Mouse (Mus musculus) MEL (cell line): Measurements from ENCODE around the gene Hnf1a. TPM values are rescaled to one million over a fixed set of nuclear protein-coding genes. Genes with fewer than 3 reads are reported as not detected.

Source experiments
- DNase-seq: peaks from one replicate; pipeline ENCODE4 v3.0.0; 2011; ENCODE audit warnings: low read depth, low spot score
- H3K27ac ChIP-seq: 2 replicates; pipeline ENCODE4 v1.5.1; 2012; ENCODE audit warnings: low read depth, mild to moderate bottlenecking, control low read depth, low read length, moderate library complexity; ENCODE audit not compliant: control insufficient read depth
- H3K27me3 ChIP-seq, 2 experiments: fragments of 150-350 bp in 1 of 2; sonication (generic) in 1 of 2; 2 replicates each; pipeline ENCODE4 v1.6.1; 2012; ENCODE audit warnings: low read length in 2 of 2, mild to moderate bottlenecking in 2 of 2, improper control_type of control experiment in 1 of 2, moderate library complexity in 1 of 2; ENCODE audit not compliant: insufficient read depth in 2 of 2, control insufficient read depth in 1 of 2
- H3K36me3 ChIP-seq, 2 experiments: 2 replicates each; pipeline ENCODE4 v1.6.1; 2012 to 2014; ENCODE audit warnings: low read length in 2 of 2, improper control_type of control experiment in 1 of 2, inconsistent platforms in 1 of 2, mild to moderate bottlenecking in 1 of 2; ENCODE audit not compliant: insufficient read depth in 2 of 2, control insufficient read depth in 1 of 2
- H3K4me1 ChIP-seq, 2 experiments: fragments of 150-350 bp in 1 of 2; sonication (generic) in 1 of 2; 2 replicates each; pipeline ENCODE4 v1.6.1; 2012; ENCODE audit warnings: low read length in 2 of 2, improper control_type of control experiment in 1 of 2, mild to moderate bottlenecking in 1 of 2; ENCODE audit not compliant: insufficient read depth in 2 of 2, control insufficient read depth in 1 of 2
- H3K4me3 ChIP-seq, 2 experiments: fragments of 150-350 bp in 1 of 2; sonication (generic) in 1 of 2; 2 replicates each; pipeline ENCODE4 v1.5.1; 2012; ENCODE audit warnings: low read depth in 2 of 2, low read length in 2 of 2, mild to moderate bottlenecking in 2 of 2, moderate library complexity in 2 of 2, control low read depth in 1 of 2, improper control_type of control experiment in 1 of 2; ENCODE audit not compliant: control insufficient read depth in 1 of 2, insufficient read depth in 1 of 2
- H3K79me2 ChIP-seq: 2 replicates; pipeline ENCODE4 v1.6.1; 2012; ENCODE audit warnings: mild to moderate bottlenecking, low read length, moderate library complexity; ENCODE audit not compliant: control insufficient read depth, poor library complexity, insufficient read depth
- H3K9ac ChIP-seq: 2 replicates; pipeline ENCODE4 v1.6.1; 2012; ENCODE audit warnings: low read depth, mild to moderate bottlenecking, control low read depth, low read length, moderate library complexity; ENCODE audit not compliant: control insufficient read depth, poor library complexity, severe bottlenecking
- H3K9me3 ChIP-seq: fragments of 150-350 bp; sonication (generic); replicated peaks from 2 replicates; pipeline ENCODE4 v1.6.1; 2012; ENCODE audit warnings: mild to moderate bottlenecking, low read length, improper control_type of control experiment, moderate library complexity; ENCODE audit not compliant: insufficient read depth
- BHLHE40 ChIP-seq: IDR thresholded peaks from 2 replicates; pipeline ENCODE4 v1.6.1; 2012; ENCODE audit warnings: low read depth, mild to moderate bottlenecking, inconsistent platforms, low read length, improper control_type of control experiment, borderline replicate concordance
- CHD1 ChIP-seq: IDR thresholded peaks from 2 replicates; pipeline ENCODE4 v1.6.1; 2012; ENCODE audit warnings: low read depth, mild to moderate bottlenecking, inconsistent platforms, low read length, improper control_type of control experiment
- E2F4 ChIP-seq: IDR thresholded peaks from 2 replicates; pipeline ENCODE4 v1.6.1; 2011; ENCODE audit warnings: low read depth, low read length, improper control_type of control experiment, borderline replicate concordance
- EP300 ChIP-seq, 2 experiments: IDR thresholded peaks; 2 replicates each; pipeline ENCODE4 v1.6.1; 2011; ENCODE audit warnings: improper control_type of control experiment in 2 of 2, low read length in 2 of 2, low read depth in 1 of 2, mild to moderate bottlenecking in 1 of 2
- MAX ChIP-seq: IDR thresholded peaks from 2 replicates; pipeline ENCODE4 v1.6.1; 2011; ENCODE audit warnings: low read length, improper control_type of control experiment
- MEF2A ChIP-seq: IDR thresholded peaks from 2 replicates; pipeline ENCODE4 v1.6.1; 2014; ENCODE audit warnings: low read depth, mild to moderate bottlenecking, inconsistent platforms, low read length, improper control_type of control experiment; ENCODE audit not compliant: poor library complexity, insufficient replicate concordance, severe bottlenecking; ENCODE audit errors: extremely low read depth
- MXI1 ChIP-seq: IDR thresholded peaks from 2 replicates; pipeline ENCODE4 v1.6.1; 2011; ENCODE audit warnings: mild to moderate bottlenecking, low read depth, low read length, improper control_type of control experiment
- MYB ChIP-seq: IDR thresholded peaks from 2 replicates; pipeline ENCODE4 v1.6.1; 2011; ENCODE audit warnings: mild to moderate bottlenecking, low read depth, low read length, improper control_type of control experiment
- MYC ChIP-seq: IDR thresholded peaks from 2 replicates; pipeline ENCODE4 v1.6.1; 2011; ENCODE audit warnings: low read depth, mild to moderate bottlenecking, low read length, improper control_type of control experiment, moderate library complexity
- NELFE ChIP-seq: IDR thresholded peaks from 2 replicates; pipeline ENCODE4 v1.6.1; 2011; ENCODE audit warnings: low read depth, low read length, improper control_type of control experiment
- NRF1 ChIP-seq: IDR thresholded peaks from 2 replicates; pipeline ENCODE4 v1.6.1; 2014; ENCODE audit warnings: low read depth, mild to moderate bottlenecking, inconsistent platforms, low read length, improper control_type of control experiment, moderate library complexity; ENCODE audit not compliant: poor library complexity, insufficient read depth, severe bottlenecking
- POLR2AphosphoS5 ChIP-seq: IDR thresholded peaks from 2 replicates; pipeline ENCODE4 v1.6.1; 2012; ENCODE audit warnings: low read depth, borderline replicate concordance, mild to moderate bottlenecking, inconsistent platforms, low read length, moderate library complexity, mixed read lengths
- RAD21 ChIP-seq: IDR thresholded peaks from 2 replicates; pipeline ENCODE4 v1.6.1; 2011; ENCODE audit warnings: mild to moderate bottlenecking, low read depth, low read length, improper control_type of control experiment
- TAL1 ChIP-seq: IDR thresholded peaks from 2 replicates; pipeline ENCODE4 v1.6.1; 2012; ENCODE audit warnings: mild to moderate bottlenecking, inconsistent platforms, low read length, moderate library complexity, mixed read lengths
- TCF12 ChIP-seq: IDR thresholded peaks from 2 replicates; pipeline ENCODE4 v1.6.1; 2014; ENCODE audit warnings: low read depth, mild to moderate bottlenecking, inconsistent platforms, low read length, improper control_type of control experiment, moderate library complexity
- UBTF ChIP-seq: IDR thresholded peaks from 2 replicates; pipeline ENCODE4 v1.6.1; 2012; ENCODE audit warnings: low read depth, mild to moderate bottlenecking, inconsistent platforms, low read length, improper control_type of control experiment, moderate library complexity, borderline replicate concordance; ENCODE audit not compliant: insufficient read depth
- USF1 ChIP-seq: IDR thresholded peaks from 2 replicates; pipeline ENCODE4 v1.6.1; 2014; ENCODE audit warnings: low read depth, mild to moderate bottlenecking, inconsistent platforms, low read length, improper control_type of control experiment, moderate library complexity
- USF2 ChIP-seq, 2 experiments: IDR thresholded peaks; 2 replicates each; pipeline ENCODE4 v1.6.1; 2011 to 2012; ENCODE audit warnings: improper control_type of control experiment in 2 of 2, low read length in 2 of 2, borderline replicate concordance in 1 of 2, inconsistent platforms in 1 of 2, low read depth in 1 of 2, mild to moderate bottlenecking in 1 of 2; ENCODE audit not compliant: insufficient read depth in 1 of 2
- ZC3H11A ChIP-seq: IDR thresholded peaks from 2 replicates; pipeline ENCODE4 v1.6.1; 2012; ENCODE audit warnings: low read depth, mild to moderate bottlenecking, inconsistent platforms, low read length, improper control_type of control experiment
- ZKSCAN1 ChIP-seq: IDR thresholded peaks from 2 replicates; pipeline ENCODE4 v1.6.1; 2012; ENCODE audit warnings: low read depth, mild to moderate bottlenecking, inconsistent platforms, low read length, improper control_type of control experiment, moderate library complexity
- ZMIZ1 ChIP-seq: IDR thresholded peaks from 2 replicates; pipeline ENCODE4 v1.6.1; 2012; ENCODE audit warnings: low read depth, mild to moderate bottlenecking, inconsistent platforms, low read length, improper control_type of control experiment, moderate library complexity
- polyA plus RNA-seq, 2 experiments: library from polyadenylated mRNA; stranded (reverse) in 1 of 2; unstranded in 1 of 2; fragments of >175 nt in 1 of 2; fragments of >200 nt in 1 of 2; gene quantifications; 2 replicates each; pipeline versions ENCODE4 v1.2.1 to v1.2.4; 2012; ENCODE audit warnings: low replicate concordance in 2 of 2, low read depth in 1 of 2; ENCODE audit not compliant: insufficient read length in 2 of 2, insufficient read depth in 1 of 2, missing spikeins in 1 of 2
- total RNA-seq: library from RNA; depleted of rRNA; stranded (reverse); fragments of 300-350 nt; gene quantifications from 2 replicates; pipeline ENCODE4 v1.2.3, GENCODE M21; 2012

Hnf1a gene
- total and polyA plus RNA-seq, 3 experiments, result 0.08 to 0.28 TPM; not detected in 1

DNA sequence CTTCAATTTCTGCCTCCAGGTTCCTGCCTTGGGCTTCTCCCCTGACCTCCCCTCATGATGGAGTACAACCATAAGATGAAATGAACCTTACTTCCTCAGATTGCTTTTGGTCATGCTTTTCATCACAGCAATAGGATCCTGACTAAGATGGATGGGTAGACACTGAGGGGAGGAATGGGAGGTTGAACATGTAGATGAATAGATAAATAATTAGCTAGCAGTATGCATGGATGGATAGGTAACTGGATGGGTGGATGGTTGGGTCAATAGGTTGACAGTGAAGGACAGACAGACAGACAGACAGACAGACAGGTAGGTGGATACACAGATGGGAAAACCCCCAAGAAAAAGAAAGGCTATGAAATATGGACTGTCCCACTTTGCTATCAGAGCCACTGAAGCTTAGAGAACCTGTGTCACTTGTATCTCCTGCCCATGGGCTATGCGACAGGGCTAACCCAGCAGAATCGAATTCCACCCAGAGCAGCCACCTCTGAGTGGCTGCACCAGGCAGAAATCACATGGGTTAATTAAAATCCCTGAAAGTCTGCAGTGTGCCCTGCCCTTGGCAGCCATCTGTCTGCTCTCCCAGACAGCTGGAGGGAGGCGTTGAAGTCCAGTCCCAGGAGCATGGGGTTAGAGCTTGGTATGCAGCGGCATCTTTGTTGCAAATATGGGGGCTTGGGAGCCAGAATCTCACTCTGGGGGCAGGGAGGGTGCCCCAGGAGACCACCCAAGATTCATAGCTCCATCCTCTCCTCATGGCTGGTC lies 9.1 kb downstream of the Hnf1a start:
- Histone ChIP-seq H3K27ac (no peak overlapping the region), H3K79me2 (no peaks in the 10 kb centered on the region), H3K9me3 (no peaks in the 10 kb centered on the region), H3K9ac (no peak overlapping the region), H3K27me3 (no peaks in the 10 kb centered on the region)
- DNase-seq, result no peak
- no peak for TF ChIP-seq CHD1
- TF ChIP-seq UBTF, result no peak
- no peak for TF ChIP-seq USF1
- no peak for TF ChIP-seq USF2 (IDR thresholded peaks at IDR 0.05; ENCODE audit: borderline replicate concordance in 1 of 2, insufficient read depth in 1 of 2, low read depth in 1 of 2, low read length in 2 of 2)
- no peak for TF ChIP-seq MEF2A
- TF ChIP-seq NELFE, result no peak
- TF ChIP-seq E2F4, result no peak
- TF ChIP-seq BHLHE40, result no peak
- TF ChIP-seq, all 39 proteins: peak for 0
- Histone ChIP-seq H3K4me3 (no peak overlapping the region), H3K4me1 (peaks cover 0 to 11% of the 10 kb centered on the region in 2 experiments; a peak in 3 of 4 replicates), H3K36me3 (peaks cover 0 to 7% of the 10 kb centered on the region in 2 experiments; a peak in 2 of 4 replicates)

- no peaks in the 10 kb centered on the region for H3K36me3 ChIP-seq
- no peak for TF ChIP-seq TAL1
- no peak for TF ChIP-seq ZKSCAN1
- no peak for TF ChIP-seq NRF1
- TF ChIP-seq EP300 (IDR thresholded peaks at IDR 0.05; ENCODE audit: low read depth in 1 of 2, low read length in 2 of 2), result no peak
- TF ChIP-seq USF2 (IDR thresholded peaks at IDR 0.05; ENCODE audit: borderline replicate concordance in 1 of 2, insufficient read depth in 1 of 2, low read depth in 1 of 2, low read length in 2 of 2), result no peak
- no peak for TF ChIP-seq MXI1
- TF ChIP-seq POLR2AphosphoS5, result no peak
- TF ChIP-seq MYC, result no peak
- TF ChIP-seq ZC3H11A, result no peak
- TF ChIP-seq MAX, result no peak
- no peak for TF ChIP-seq MYB
- TF ChIP-seq RAD21, result no peak
- TF ChIP-seq TCF12, result no peak
- no peak for TF ChIP-seq E2F4
- no peak for TF ChIP-seq ZMIZ1
- TF ChIP-seq NELFE, result no peak
- H3K4me3 ChIP-seq, result no peak overlapping the region
- no peaks in the 10 kb centered on the region for H3K9me3 ChIP-seq
- no peaks in the 10 kb centered on the region for H3K27me3 ChIP-seq
- H3K27ac ChIP-seq, result no peak overlapping the region
- no peaks in the 10 kb centered on the region for H3K4me1 ChIP-seq
- DNase-seq, result no peak
- no peak overlapping the region for H3K9ac ChIP-seq
- no peaks in the 10 kb centered on the region for H3K79me2 ChIP-seq
These were observed 12.8 kb downstream of the Hnf1a start for GRCm38 (mm10) chr5:114958069-114958468.
